Mouse (Mus musculus) spleen, adult 12 weeks (tissue): ENCODE data around the gene Trp63.

ENCODE experiments used
- DNase-seq: peaks from one replicate; pipeline ENCODE4 v3.0.0; 2022; ENCODE audit warnings: low spot score

The Trp63 gene

GRCm38 (mm10) chr16:25779964-25780363, 96.4 kb downstream of the Trp63 start:
- no peak for DNase-seq

DNA sequence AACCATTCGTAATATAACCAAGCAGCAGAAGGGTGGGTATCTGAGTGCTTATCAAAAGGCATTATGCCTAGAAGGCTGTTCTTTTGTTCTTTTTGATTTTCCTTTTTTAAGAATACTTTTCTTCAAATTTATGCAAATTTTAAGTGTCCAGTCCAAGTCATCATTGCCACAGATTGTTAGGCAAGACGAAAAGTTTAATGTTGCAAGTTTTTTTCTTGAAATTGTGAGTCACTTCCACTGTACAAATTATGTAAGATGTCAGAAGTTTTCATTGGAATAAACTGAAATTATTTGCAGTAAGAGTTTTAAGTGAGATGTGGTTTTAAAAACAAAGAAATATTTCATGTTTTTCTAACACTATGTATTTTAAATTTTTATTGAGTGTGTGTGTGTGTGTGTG, 100.7 kb downstream of the Trp63 start:
- no peak for DNase-seq

DNA sequence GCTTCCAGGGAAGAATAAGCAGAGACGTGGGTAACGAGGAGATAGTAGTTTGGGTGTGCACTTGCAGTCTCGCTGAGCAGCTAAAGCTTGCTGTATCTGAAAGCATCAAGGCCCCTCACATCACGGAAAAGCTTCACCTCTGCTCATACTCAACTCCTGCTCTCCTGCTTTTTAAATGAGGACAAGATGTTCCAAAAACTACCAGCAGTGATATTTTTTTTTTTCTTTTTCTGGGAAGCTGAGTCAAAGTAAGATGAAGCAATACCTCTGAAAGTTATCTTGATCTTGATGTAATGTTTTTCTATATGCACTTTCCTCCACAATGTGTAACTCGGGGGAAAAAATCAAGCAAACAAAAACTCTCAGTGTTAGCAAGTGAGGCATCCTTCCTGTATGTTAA, 102.9 kb downstream of the Trp63 start:
- no peak for DNase-seq

GRCm38 (mm10) chr16:25792640-25793266, 109.2 kb downstream of the Trp63 start:
- DNase-seq, result no peak

DNA sequence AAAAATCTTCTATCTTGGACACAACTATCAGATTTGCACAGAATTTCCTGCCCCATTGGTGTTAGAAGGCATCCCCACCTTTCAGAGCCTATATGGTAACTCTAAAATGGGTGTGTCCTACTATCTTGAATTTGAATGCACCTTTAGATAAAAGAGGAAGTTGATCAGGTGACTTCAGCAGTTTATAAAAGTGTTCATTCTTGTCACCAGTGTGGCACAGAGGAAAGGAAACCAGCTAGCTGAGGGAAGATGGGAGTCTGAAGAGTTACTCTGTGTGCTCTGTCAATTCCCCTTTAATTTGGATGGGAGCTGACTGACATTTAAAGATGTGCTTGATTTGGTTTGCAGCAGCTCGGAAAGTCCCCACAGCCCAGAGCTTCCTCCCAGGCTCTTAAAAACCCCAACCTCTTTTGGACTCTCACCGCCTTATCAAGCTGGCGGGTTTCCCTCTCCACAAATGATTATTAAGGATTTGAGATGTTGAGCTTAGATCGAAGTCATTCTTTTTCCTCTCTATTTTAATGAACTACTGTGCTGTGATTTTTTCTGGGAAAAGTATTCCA, 114.2 kb downstream of the Trp63 start:
- no peak for DNase-seq

DNA sequence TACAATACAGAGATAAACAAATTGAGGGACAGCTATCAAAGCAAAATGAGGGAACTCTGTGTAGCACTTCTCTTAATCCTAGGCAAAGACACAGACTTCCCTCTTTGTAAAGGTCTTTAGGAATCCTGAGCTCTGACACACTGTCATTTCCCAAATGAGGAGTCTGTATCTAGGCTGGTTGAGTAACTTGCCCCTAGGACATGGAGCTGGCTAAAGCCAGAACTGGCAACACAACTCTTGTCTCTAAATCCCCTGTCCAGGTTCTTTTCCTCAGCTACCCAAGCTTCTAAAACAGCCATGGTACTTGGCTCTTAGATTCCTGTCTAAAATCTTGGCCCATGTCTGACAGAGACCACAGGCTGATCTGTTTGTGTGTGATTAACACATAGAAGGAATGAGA, 116.1 kb downstream of the Trp63 start:
- no peak for DNase-seq

DNA sequence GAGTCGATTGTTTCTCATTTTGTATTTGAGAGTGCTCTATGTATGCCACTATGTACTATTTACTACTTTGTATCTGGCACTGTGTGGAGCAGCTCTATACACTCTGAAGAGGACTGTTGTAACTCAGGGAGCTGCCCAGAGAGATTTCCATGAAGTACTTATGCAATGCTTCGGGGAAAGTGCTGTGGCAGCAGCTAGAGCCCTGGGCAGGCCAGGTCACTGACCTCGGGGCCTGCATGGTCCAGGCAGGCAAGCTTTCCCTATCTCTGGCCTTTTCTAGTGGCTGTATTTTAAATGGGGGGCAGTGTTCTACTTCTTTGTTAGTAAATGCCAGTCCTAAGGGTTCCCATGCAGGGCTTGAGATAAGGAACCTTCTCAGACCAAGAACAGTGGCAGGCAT, 121.4 kb downstream of the Trp63 start:
- no peak for DNase-seq

- DNase-seq, result no peak
Observed at GRCm38 (mm10) chr16:25807116-25807515, 123.6 kb downstream of the Trp63 start.

GRCm38 (mm10) chr16:25817753-25818624, 134.4 kb downstream of the Trp63 start:
- DNase-seq, result no peak

DNA sequence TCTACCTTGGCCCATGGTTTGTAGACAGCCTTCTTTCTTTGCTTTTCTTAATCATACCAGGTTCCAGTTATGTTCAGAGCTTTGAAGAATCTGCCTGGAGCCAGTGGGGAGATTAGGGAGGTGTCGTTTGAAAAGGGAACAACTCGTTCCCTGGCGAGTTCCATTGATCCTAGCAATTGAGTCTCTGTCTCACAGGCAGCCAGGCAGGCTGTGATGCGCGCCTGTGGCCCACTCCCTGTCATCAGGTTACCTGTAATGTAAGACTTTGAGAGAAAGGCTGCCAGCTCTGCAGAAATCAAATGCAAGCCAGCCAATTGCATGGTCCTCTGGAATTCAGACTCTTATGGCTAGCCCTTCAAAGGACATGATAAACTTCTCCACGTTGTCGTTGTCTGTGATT, 142.5 kb downstream of the Trp63 start:
- DNase-seq, result no peak

- no peak for DNase-seq
Observed at GRCm38 (mm10) chr16:25832576-25832975, 149.0 kb downstream of the Trp63 start.

DNA sequence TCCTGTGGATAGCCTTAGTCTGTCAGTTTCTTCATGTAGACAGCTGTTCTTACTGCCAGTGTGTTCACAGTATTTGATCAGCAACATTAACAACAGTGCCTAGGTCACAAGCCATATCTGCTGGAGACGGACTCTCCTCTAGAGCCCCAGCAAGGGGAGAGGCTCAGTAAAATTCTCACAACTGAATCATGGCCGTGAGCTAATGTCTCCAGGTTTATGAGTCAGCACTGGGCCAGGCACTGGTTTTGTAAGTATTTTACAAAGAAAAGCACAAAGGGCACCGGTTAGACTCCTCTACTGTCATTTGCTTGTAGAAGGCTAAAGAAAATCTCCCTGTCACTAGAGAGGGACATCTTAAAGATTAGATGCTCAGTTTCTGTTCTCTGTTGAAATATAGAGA, 151.7 kb downstream of the Trp63 start:
- DNase-seq, result no peak

DNA sequence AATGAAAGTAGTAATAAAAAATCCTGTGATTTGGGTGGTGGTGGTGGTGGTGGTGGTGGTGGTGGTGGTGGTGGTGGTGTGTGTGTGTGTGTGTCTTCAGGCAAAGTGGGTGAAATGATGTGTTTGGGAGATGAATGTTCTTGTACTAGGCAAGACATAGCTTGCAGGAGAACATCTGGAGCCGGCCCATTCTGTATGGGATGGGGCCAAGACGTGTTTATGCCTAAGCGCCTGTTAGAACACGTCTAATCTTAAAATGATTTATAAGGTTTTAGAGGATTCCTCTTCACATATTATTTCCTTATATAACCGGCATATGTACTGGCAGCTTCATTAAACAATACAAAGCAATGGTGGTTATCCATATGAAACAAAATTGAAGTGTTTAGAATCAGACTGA, 152.2 kb downstream of the Trp63 start:
- DNase-seq, result no peak

- no peak for DNase-seq
Observed at GRCm38 (mm10) chr16:25842996-25843395, 159.4 kb downstream of the Trp63 start.

DNA sequence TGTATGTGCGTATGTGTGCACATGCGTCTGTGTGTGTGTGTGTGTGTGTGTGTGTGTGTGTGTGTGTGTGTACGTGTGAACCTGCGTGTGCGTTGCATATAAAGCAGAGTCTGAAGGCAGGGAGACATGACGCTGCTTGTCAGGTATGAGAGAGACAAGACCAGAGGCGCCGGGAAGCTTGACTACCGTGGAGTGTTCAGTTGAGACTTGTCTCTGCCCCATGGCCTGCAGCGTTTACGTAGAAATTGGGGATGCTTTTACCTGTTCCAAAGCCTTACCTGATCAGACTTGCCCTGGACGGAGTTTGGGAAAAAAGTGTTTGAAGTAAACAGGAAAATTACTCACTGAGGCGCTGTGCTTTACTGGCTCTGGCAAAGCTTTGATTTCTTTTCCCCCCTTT, 160.1 kb downstream of the Trp63 start:
- no peak for DNase-seq

- no peak for DNase-seq
Observed at GRCm38 (mm10) chr16:25846611-25847010, 163.0 kb downstream of the Trp63 start.

GRCm38 (mm10) chr16:25848474-25848873, 164.9 kb downstream of the Trp63 start:
- DNase-seq, result no peak

- DNase-seq, result no peak
Observed at GRCm38 (mm10) chr16:25849593-25850464, 166.3 kb downstream of the Trp63 start.

DNA sequence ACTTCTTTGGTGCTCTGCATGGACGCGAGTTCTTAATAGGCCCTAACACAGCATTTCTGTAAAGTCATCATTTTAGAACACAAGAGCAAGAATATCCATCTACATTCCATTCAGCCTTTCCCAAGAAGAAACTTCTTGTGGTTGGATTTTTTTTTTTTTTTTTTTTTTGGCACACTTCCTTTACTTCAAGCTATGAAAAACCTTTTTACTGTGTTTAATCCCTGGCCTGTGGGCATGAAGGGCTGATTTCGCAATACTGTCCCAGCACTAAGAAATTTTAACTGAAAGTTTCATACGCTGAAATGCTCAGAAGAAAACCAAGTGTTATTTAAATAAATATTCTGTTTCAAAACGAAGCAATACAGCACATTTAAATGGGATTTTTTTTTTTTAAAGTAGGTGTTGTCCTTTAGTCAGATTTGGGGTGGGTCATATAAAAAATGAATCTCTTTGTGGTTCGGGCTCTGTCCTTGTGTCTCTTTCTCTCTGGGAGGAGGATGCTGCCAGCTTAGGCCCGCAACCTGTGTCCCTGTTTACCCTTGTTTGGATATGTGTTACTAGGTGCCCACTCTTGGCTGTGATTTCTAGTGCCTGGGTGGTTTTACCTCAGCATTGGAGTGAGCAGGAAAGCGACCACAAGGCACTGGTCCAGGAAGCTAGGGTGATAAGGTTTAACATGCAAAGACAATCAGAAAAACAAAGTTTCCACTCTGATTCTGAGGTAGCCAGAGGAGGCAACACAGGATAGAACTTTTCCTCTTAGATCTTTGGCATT, 177.4 kb downstream of the Trp63 start:
- no peak for DNase-seq

GRCm38 (mm10) chr16:25865096-25865869, 181.7 kb downstream of the Trp63 start:
- no peak for DNase-seq

DNA sequence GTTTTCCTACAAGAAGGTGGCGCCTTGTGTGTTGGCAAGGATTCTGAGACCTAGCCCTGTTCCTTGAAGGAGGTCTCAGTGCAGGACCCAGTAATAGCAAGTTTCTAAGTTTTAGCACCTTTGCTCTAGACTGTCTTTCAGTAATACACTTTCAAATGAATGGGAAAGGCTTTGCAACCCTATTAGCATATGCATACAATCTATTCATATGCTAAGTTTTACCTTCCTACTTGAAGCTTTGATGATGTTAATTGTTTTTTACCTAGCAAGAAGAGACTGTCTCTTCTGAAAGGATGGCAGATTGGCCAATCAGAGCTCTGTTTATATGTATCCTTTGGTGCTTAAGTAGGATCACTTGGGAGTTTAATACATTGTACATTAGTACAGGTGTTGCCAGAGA, 187.9 kb downstream of the Trp63 start:
- DNase-seq, result no peak
